Mouse (Mus musculus): ENCODE results near the gene Lmo1.

The Lmo1 gene

DNA sequence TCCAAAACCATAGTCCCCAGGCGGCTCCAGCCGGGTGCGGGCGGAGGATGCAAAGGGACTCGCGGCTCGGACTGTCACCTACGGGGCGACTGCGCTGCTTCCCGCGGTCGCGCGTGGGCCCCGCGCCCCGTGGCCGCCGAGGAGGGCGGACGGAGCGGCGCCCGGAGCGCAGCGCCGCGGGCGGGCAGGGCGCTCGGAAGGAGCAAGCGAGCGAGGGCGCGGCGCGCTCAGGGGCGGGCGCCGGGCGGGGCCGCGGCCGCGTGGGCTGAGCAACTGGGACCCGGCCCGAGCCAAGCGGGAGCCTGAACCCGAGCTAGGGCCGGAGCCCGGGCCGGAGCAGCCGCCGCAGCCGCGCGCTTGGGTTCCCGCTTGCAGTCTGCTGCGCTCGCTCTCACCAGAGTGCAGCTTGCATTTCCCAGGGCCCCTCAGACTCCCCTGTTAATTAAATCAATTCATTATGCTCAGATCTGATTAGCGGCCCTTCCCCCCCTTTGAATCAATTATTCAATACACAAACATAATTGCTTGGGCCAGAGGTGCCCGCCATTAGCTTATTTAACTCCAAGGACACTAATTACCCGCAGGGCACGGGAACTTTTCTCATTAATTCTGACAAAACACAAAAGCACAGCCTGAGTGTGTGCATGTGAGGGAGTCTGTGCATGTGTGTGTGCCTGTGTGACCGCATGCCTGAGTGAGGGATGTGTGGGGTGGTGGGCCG, at the start of gene Lmo1:
Lmo1 (minus strand) TSS at position 259 of the 721 bp plus-strand sequence.
- peak; percentile 9 for DNase-seq (ENCODE audit: low read depth, low spot score)

DNA sequence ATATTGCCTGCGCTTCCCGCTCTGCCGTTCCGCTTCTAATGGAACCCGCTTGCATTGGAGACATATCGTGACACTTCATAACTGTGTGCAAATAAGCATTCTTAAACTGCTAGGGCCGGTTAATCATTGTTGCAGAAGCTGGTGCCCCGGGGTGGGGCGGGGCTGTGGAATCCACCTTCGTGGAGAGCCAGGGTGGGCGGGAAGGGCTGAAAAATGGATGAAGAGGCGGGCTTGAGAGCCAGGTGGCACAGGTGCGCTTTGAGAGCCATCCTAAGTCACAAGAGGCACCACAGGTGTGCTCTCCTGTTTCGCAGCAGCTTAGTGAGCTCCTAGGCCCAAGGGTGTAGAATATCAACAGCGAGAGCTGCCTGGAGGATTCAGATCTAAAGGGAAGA, 46.7 kb upstream of the Lmo1 start:
- DNase-seq (ENCODE audit: low read depth, low spot score) = no peak

DNA sequence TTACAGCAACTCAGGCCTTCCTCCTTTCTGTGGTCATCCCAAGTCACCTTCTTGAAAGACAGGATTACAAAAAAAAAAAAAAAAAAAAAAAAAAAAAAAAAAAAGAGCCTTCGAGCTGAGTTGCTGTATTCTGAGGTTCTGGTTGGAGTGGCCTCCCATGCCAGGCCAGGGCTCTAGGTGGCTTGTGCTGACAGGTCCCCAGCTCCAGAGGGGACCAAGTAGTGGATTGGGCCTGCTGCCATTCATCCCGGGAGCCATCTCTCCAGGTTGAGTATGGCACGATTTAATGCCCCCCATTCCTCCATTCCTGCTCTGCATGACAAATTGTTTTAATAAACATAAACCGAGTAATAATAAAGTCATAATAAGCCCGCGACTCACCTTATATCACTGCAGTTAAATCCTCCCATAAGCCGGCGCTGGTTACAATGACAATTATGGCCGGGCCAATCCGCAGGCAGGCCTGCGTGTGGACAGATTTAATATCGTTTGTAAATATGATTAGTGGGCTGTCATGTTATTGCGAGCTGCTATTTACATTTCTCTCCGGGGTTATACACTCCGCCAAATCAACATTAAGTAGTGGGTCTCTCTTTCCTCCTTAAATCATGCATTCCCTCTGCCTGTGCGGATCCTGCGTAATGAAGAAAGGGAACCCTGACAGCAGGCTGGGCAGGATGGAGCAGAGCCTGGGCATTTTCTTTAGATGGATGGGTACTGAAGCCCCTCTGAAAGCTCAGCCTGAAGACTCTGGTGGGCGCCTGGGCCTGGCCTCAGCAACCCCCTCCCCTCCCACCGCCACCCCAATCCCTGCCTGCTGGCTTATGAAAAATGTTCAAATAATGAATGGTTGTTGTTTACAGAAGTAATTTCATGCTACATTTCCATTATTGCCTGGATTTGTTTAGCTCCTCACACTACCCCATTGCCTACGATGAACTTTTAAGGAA, 46.0 kb upstream of the Lmo1 start:
- no peak for DNase-seq (ENCODE audit: low read depth, low spot score)

DNA sequence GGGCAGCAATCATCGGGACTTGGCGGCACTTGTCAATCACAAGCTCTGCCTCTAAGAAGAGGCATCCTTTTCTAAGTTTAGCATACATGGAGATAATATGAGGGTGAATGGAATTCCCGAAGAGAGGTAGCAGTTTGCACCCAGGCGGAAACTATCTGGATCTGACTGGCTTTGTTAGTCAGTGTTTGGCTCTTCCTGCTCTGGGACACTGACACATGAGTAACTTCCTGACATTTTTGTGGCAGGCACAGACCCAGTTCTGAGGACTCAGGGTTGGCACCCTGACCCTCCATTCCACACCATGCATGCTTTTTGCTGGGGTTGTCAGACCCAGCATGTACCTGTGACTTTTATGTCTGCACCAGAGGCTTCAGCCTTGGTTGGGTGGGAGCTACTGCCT, 45.0 kb upstream of the Lmo1 start:
- DNase-seq (ENCODE audit: low read depth, low spot score) = no peak

DNA sequence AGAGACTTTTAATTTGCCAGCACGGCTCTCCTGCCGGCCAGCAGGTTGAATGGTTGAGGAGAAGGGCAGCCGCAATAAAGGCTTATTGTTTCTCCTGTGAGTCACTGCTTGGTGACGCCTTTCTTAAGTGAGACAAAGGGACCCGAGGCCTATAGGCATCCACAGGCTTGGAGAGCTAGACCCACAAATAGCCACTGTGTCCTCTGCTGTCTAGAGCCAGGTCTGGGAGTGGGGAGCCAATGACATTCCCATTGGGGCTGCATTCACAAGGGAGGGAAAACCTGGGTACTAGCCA, 43.9 kb upstream of the Lmo1 start:
- no peak for DNase-seq (ENCODE audit: low read depth, low spot score)

DNA sequence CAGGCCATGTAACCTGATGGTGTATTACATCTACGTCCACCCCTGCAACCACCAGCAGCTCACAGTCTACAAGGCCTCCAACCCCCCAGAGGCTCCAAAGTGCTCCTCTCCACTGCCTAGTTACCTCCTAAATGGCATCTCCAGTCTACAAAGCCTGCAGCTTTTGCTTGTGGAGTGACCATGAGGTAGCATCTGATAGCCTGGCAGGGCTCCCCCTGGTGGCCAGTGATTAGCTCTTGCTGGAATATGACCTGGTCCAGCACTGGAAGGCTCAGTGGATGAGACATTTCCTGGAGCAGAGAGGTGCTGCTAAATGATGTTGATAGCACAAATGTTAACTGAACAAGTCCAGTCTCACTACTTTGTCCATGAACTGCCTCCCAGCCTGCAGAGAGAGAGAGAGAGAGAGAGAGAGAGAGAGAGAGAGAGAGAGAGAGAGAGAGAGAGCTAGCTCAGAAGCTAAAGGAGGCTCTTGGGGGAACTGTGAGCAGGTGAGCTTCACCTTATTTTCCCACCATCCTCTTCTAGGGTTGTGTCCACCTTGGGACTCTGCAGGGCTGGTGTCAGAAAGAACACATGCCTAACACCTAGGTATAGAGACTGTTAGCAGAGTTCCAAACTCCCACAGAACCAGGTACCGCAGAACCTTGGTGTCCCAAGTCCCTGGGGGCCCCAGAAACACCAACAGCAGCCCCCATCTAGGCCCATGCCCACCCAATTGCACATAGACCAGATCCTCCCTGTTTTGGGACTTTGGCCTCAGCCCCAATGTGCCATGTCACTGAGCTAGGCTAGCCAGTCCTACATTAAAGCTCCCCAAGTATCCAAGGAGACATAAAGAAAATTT, 43.3 kb upstream of the Lmo1 start:
- peak; percentile 73 for DNase-seq (ENCODE audit: low read depth, low spot score)

DNA sequence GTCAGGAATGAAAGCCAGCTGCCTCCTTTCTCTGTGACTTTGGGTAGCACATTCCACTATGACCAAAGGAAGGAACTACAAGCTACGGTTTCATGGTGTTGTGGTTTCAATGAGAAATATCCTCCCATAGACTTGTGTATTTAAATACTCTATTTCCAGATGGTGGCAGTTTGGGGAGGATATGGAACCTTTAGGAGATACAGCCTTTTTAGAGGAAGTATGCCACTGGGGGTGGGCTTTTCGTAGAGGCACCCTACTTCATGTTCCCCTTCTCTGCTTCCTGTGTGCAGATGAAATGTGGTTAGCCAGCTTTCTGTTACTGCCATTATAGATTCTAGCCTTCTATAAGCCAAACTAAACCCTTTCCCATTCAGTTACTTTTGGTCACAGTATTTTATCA, 34.8 kb upstream of the Lmo1 start:
- no peak for DNase-seq (ENCODE audit: low read depth, low spot score)

DNA sequence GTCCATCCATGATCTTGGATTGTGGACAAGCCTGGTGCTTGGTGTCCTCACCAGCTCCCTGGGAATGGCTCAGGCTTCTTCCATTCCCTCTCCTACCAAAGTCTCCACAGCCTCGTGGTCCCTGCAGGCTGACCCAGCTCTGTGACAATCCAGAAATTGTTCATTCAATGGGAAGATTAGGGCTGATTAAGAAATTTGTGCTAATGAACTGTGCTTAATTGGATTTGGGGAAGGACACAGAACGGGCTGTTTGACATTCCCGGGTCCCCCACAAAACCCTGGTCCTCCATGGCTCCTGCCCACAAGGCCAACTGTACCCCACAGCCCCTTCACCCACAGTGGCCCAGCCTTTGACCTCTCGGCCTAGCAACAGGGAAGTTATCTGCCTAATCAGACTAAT, 32.8 kb upstream of the Lmo1 start:
- DNase-seq (ENCODE audit: low read depth, low spot score) = no peak

DNA sequence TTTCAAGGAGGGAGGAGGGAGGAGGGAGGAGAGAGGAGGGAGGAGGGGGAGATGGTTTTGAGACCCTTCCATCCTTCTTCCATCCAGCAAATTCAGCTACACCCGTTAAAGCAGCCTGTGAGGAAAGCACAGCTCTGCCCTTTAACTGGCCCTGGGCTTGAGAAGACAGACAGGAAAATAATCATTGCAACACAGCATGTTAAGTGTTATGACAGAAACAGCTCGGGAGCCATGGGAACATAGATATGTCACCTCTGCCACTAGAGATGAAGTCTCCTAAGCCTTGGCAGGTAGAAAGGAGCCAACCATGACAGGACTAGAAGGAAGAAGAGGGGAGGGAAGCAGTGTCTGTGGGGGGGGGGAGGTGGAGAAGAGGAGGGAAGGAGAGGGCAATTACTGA, 31.4 kb upstream of the Lmo1 start:
- no peak for DNase-seq (ENCODE audit: low read depth, low spot score)

DNA sequence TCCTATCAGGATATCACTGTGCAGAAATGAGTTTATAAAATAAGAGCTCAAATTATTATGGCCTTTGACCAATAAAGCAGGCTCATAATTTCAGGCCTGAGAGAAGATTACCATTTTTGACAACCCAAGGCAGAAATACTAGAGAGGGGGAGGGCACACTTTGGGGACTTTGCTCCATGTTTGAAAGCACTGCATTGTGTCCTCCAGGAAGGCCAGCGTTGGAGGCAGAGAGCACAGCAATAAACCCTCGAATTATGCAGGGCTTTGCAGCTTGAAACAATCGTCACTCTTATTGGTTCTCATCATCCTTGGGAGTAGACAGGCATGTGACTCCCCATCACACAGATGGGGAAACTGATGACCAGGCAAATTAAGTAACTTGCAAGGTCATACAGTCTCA, 28.1 kb upstream of the Lmo1 start:
- no peak for DNase-seq (ENCODE audit: low read depth, low spot score)

DNA sequence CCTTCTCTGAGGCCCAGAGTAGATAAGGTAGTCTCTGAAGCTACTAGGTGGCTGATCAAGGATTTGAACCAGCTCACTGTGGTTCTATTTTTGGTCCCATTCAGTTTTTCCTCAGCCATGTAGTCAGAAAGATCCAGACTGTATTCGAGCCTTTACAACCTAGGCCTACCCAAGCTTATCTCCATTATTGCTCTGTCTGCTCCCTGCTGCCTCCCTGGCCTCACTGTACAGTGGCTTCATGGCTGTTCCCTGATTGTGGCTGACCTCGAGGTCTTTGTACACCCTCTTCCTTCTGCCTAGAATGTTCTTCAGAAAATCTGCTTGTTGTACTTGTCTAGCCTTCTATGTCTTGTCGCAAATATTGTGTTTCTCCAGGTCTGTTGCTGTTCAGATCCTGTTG, 25.6 kb upstream of the Lmo1 start:
- no peak for DNase-seq (ENCODE audit: low read depth, low spot score)

DNA sequence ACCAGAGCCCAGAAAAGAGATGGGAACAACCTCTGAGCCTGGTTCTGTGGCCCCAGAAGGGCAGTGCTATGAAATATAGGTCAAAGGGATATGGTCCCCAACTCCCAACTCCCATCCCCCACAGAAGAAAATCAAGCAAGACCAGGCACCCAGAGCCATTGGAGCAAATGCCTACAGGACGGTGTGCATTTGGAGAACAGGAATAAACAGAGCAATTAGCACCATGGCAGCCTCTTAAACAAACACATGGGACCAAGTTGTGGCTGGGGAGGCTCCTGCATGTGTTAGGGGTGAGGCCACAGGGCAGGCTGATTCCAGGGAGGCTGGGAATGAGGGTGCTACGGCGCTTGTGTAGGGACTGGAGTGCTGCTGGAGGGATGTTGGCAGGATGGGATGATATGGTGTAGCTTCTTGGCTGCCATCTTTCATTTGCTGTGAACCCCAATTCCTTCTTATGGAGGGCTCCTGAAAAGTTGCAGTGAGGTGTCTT, 22.2 kb upstream of the Lmo1 start:
- no peak for DNase-seq (ENCODE audit: low read depth, low spot score)

DNA sequence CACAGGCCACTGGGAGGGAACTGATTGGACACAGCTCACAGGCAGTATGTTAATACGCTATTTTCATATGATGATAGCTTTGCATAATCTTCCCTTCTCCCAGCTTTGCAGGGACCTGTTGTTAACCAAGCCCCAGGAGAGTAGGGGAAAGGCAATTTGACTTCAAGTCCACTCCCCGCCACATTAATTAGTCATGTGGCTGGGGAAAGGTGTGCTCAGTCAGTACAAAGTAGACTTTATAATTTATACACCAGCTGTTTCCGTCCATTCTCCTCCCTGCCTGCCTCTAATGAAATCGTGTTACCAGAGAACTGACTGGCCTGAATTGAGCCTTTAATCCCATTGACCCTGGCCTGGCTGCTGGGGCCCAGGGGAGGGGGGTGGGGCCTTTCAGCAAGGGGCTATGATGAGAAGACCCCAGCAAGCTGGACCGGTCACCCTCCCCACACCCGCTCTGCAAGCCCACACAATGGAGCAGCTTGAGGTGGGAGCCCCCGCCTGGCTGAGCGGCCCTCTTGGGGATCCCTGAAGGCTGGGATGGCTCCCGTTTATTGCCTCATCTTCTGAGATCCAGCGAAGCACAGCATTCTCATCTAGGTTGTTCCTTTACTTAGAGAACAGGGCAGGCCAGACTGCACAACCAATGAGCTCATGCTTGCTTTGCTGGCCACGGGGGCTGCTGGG, 21.5 kb upstream of the Lmo1 start:
- no peak for DNase-seq (ENCODE audit: low read depth, low spot score)

DNA sequence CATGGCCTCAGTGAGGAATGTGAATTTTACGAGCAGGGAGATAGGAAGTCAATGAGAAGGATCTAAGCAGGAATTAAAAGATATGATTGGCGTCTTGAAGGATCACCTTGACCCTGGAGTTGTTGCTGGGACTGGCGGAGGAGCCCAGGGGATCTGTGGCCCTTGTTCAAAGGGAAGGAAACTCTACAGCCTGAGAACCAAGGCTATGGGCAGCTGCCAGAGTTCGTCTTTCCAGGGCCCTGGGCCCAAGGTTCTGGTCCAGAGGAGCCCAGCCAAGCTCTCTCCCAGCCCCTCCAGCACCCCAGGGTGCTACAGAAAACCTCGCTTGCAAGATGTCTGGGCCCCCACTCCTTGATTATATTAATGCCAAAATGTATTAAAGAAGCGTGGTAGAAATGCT, 21.0 kb upstream of the Lmo1 start:
- no peak for DNase-seq (ENCODE audit: low read depth, low spot score)

DNA sequence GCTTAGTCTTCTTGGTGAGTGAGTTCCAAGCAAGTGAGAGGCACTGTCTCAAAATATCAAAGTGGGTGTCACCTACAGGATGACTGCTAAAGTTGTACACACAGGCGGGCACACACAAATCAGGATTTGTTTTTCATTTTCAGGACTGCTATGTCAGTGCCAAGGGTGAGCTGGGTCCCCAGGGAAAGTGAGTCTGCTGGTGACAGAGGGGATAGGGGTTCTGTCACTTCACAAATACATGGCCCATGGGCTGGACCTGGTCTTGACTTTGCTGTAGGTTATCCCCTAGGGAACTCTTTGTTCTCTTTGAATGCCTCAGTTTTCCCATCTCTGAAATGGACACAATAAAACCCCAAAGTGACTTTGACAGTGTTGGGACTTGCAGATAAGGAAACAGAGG, 19.8 kb upstream of the Lmo1 start:
- DNase-seq (ENCODE audit: low read depth, low spot score) = no peak

DNA sequence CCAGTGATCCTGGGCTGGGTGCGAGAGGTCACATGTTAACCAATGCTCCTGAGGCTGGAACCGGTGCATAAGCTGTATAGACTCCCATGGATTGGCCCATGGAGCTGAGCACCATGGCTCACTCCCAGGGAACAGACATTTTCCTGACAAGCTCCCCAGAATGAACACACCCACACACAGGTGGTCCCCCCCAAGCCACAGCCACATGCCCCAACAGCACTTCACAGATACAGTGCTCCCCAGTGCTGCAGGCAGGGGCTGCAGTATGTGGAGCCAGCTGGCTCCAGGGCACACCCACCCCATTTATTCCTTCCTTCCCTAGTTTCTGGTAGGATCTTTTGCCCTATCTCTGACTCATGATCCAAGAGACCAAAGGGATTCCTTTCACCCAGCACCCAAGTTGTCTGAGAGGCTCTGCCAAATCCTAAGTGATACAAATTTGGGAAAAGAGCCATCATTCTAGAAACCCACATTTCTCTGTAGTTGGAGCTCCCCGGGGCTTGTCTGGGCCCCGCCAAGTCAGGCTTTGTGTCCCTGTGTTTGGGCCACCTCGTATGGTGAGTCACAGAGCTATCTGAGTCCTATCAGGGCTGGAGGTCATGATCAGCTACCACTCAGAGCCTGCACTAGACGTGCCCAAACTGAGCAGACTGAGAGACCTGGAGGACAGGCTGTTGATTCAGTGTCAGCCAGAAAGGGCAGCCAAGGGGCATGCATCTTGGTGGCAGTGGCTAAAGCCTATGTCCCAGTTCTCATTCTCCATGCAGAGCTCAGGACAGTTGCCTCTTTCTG, 12.4 kb upstream of the Lmo1 start:
- no peak for DNase-seq (ENCODE audit: low read depth, low spot score)

DNA sequence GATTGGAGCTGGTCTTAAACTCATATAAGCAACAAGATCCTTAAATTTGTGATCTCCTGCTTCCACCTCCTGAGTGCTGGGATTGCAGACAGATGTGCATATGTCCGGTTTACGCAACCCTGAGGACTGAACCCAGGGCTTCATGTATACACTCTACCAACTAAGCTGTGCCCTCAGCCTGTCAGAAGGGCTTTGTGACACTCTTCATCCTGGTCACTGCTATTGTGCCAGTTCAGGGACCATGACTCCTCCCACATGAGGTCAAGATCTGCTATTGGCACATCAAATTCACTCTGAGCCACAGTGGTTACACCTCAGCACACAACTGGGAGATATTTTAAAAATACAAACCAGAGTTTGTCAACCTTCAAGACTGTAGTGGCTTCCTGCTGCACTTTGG, 11.0 kb upstream of the Lmo1 start:
- DNase-seq (ENCODE audit: low read depth, low spot score) = no peak

DNA sequence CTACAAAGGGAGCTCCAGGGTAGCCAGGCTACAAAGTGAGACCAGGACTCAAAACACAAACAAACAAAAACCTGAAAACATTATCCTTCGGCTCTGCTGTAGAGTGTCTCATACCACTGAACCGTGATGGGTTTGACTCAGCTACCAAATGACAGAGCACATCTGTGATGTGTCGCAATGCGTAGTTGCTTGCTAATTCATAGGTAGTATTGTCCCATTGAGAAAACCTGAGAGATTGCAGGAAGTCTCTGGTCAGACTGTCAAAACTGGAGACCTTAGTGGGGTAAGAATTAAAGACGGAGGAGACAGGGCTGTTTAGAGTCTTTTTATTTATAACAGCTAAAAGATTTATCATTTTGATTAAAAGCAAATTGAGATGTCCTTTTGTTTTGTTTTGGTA, 10.6 kb upstream of the Lmo1 start:
- no peak for DNase-seq (ENCODE audit: low read depth, low spot score)

DNA sequence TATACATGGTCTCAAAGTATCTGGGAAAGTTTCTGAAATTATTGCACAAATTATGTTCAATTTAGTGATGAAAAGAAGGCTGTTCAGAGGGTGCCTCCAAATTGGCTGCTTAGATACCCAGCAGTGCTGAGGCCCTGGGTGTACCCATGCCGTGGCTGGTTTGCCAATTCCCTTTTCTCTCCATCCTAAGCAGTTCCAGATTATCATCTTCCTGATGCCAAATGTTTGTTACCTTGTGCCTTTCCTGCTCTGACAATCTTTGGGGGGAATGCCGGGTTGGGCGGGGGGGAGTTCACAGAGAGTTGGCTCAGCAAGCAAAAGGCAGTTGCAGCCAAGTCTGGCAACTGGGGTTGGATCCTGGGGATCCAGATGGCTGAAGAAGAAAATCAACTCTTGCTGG, 1.7 kb upstream of the Lmo1 start:
- no peak for DNase-seq (ENCODE audit: low read depth, low spot score)

DNA sequence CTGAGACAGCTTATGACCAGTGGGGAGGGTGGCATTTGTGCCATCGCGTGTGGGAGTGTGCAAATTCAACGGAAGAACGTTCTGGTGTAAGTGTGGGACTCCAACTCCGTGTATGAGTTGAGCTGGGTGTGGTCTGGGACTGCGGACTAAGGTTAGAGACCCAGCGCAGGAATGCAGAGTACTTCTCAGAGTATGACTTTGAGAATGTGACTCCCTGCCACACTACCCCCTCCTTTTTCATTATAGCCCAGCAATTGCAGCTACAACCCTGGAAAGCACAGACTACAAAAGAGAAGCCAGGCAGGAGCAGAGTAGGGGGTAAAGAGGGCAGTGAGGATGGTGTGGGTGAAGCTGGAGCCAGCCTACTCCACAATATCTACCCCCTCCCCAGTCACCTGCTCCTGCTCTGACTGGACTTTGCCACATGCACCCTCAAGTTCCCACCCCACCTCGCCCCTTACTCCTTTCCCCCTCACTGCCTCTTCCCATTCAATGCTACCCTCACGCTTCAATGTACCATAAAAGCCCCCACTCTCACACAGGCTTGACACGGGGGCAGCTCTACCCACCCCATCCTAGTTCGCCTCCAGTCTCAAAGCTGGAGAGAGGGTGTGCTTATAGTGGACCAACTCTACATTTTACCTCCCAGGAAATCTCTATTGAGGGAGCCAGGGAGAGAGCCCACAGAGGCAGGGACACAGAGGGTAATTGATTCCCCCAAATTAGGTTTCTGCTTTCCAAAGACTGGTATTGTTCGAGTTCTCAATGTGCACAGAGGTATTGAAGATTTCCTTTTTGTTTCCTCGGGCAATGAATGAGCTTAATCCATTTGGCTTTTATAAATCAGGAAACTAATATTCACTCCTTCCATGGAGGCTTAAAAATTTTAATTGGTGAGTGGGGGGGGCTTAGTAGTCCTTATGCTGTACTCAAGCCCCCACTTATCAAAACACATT, 941 bp upstream of the Lmo1 start:
- peak; percentile 30 for DNase-seq (ENCODE audit: low read depth, low spot score)
